Mouse (Mus musculus): ENCODE results near the gene Itch. TPM values are rescaled to one million over a fixed set of nuclear protein-coding genes. Genes with fewer than 3 reads are reported as not detected.
"Not testable (repeated sequence)": the region's sequence is repeated elsewhere in the genome, so short reads cannot be mapped to it uniquely, and the experiment has no call there.

The Itch gene
- polyA plus RNA-seq, 1 experiment from 2014 or later, result 40.3 TPM

DNA sequence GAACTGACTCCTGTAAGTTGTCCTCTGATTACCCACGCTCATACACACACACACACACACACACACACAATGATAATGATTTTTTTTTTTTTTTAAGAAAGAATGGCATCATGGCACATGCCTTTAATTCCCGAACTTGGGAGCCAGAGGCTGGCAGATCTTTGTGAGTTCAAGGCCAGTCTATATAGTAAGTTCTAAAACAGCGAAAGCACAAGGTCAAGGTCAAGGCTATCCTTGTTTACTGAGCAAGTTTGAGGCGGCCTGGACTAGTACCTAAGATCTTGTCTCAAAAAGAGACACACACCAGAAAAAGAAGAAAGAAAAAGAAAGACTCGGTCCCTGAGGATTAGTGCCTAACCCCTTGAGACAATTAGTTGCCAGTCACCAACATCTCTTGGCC, 7.7 kb downstream of the Itch start:
- peaks cover 17% of the 10 kb centered on the region for H3K36me3 ChIP-seq (ENCODE audit: control insufficient read depth, insufficient read depth, low read length)
- H3K27me3 ChIP-seq (replicated peaks; ENCODE audit: control insufficient read depth, insufficient read depth, low read length), result no peaks in the 10 kb centered on the region
- H3K4me3 ChIP-seq (ENCODE audit: low read length), result no peak overlapping the region
- H3K9me3 ChIP-seq (ENCODE audit: control insufficient read depth, low read length), result no peaks in the 10 kb centered on the region
- peaks cover 5% of the 10 kb centered on the region for H3K4me1 ChIP-seq (ENCODE audit: control insufficient read depth, insufficient read depth, low read length)
- H3K27ac ChIP-seq (ENCODE audit: low read length), result no peak overlapping the region
- no peak for ATAC-seq
- 91% methylated on average over 5 of the region's 5 CpGs for WGBS
- no peak overlapping the region for H3K9ac ChIP-seq (ENCODE audit: low read depth, low read length)
- no peak overlapping the region for H3K4me2 ChIP-seq (ENCODE audit: low read depth, low read length)

DNA sequence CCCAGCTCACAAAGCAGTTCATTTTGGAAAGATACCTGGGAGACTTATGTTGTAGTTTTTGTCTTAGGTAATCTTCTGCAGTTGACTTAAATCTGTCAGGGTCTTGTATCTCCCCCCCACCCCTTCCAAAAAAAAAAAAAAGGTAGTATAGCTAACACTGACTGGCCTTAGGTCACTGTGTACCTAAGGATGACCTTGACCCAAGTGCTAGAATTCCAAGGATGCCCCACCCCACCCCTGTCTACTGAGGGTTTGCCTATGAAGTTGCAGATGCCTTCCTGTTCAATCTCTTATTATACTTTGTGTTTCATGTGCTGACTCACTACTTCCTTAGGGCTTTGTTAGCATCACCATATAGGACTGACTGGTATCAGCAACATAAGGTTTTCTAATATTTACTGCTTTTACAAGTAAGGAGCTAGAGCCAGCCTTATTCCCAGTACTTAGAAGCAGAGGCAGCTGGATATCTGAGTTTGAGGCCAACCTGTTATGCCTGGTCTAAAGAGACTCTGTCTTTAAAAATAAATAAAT, 8.8 kb downstream of the Itch start:
- Histone ChIP-seq H3K27ac (ENCODE audit: low read length) (no peak overlapping the region), H3K27me3 (replicated peaks; ENCODE audit: control insufficient read depth, insufficient read depth, low read length) (no peaks in the 10 kb centered on the region), H3K4me1 (ENCODE audit: control insufficient read depth, insufficient read depth, low read length) (no peaks in the 10 kb centered on the region), H3K4me2 (ENCODE audit: low read depth, low read length) (no peak overlapping the region), H3K36me3 (ENCODE audit: control insufficient read depth, insufficient read depth, low read length) (peaks cover 26% of the 10 kb centered on the region), H3K9me3 (ENCODE audit: control insufficient read depth, low read length) (0 out of 2 replicates have a peak, but pooled peaks cover 7% of the 10 kb centered on the region), H3K4me3 (ENCODE audit: low read length) (no peak overlapping the region), H3K9ac (ENCODE audit: low read depth, low read length) (no peak overlapping the region)
- no peak for ATAC-seq

DNA sequence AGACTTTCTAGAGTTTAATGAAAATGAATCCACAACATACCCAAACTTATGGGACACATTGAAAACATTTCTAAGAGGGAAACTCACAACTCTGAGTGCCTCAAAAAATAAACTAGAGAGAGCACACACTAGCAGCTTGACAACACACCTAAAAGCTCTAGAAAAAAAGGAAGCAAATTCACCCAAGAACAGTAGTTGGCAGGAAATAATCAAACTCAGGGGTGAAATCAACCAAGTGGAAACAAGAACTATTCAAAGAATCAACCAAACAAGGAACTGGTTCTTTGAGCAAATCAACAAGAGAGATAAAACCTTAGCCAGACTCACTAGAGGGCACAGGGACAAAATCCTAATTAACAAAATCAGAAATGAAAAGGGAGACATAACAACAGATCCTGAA, 16.0 kb downstream of the Itch start:
- not testable (repeated sequence) for H3K4me2 ChIP-seq (ENCODE audit: low read depth, low read length); H3K27me3 ChIP-seq (replicated peaks; ENCODE audit: control insufficient read depth, insufficient read depth, low read length); H3K4me1 ChIP-seq (ENCODE audit: control insufficient read depth, insufficient read depth, low read length); H3K4me3 ChIP-seq (ENCODE audit: low read length); H3K9ac ChIP-seq (ENCODE audit: low read depth, low read length); H3K27ac ChIP-seq (ENCODE audit: low read length); ATAC-seq; H3K9me3 ChIP-seq (ENCODE audit: control insufficient read depth, low read length)
- peaks cover 20% of the 10 kb centered on the region for H3K36me3 ChIP-seq (ENCODE audit: control insufficient read depth, insufficient read depth, low read length)

DNA sequence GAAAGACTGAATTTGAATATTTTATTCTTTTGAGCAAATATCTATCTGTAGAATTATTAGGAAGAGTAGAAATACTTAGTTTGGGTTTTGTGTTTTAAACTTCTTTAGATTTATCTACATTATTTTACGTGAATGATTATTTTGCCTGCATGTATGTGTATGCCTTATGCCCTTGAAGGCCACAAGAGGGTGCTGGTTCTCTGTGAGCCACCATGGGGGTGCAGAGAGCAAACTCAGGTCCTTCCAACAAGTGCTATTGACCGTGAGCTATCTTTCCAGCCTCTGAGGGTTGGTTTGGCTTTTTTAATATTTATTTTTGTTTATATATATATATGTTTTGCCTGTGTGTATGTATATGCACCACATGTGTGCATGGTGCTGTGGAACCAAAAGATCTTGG, 74.1 kb downstream of the Itch start:
- Histone ChIP-seq H3K27ac (ENCODE audit: low read length) (no peak overlapping the region), H3K9me3 (ENCODE audit: control insufficient read depth, low read length) (no peaks in the 10 kb centered on the region), H3K4me2 (ENCODE audit: low read depth, low read length) (no peak overlapping the region), H3K4me1 (ENCODE audit: control insufficient read depth, insufficient read depth, low read length) (no peaks in the 10 kb centered on the region), H3K27me3 (replicated peaks; ENCODE audit: control insufficient read depth, insufficient read depth, low read length) (no peaks in the 10 kb centered on the region), H3K4me3 (ENCODE audit: low read length) (no peak overlapping the region), H3K9ac (ENCODE audit: low read depth, low read length) (no peak overlapping the region), H3K36me3 (ENCODE audit: control insufficient read depth, insufficient read depth, low read length) (peaks cover 9% of the 10 kb centered on the region)
- WGBS, result 77% methylated on average over 2 of the region's 2 CpGs
- ATAC-seq, result no peak

DNA sequence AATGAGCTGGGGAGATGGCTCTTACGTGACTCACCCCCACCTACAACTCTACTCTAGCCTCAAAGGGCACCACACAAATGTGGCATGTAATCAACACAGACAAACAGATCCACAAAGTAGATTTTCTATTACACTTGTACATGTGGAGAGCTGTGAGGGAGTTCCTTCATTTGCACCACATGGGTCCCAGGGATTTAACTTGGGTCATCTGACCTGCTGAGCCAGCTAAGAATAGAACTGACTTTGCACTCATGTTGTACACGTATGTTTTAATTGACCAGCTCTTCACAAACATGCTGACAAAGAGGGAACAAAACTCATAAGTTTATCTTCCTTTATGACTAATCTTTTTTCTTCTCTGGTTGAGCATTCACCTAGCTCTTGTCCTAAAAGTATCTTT, 89.8 kb downstream of the Itch start:
- 92% methylated on average over 2 of the region's 2 CpGs for WGBS
- H3K27me3 ChIP-seq (replicated peaks; ENCODE audit: control insufficient read depth, insufficient read depth, low read length), result no peaks in the 10 kb centered on the region
- ATAC-seq, result no peak

DNA sequence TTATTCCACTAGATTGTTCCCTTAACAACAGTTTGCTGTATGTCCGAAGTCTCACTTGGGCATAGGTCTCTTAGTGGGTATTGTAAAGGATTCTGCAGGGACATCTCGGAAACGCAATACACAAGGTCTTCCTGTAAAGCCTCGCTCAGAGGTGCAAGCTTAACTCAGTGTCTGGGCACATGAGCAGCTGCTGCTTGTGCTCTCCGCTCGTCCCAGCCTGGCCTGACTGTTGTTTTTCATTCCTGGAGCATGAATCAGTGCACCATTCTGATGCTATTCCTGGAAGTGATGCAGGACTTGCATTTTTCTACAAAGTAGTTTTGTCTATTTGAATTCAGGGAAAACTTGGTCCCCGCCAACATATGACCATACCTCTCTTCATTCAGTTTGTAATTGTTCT, 91.4 kb downstream of the Itch start:
- H3K36me3 ChIP-seq (ENCODE audit: control insufficient read depth, insufficient read depth, low read length), result 0 out of 2 replicates have a peak, but pooled peaks cover 9% of the 10 kb centered on the region
- H3K4me2 ChIP-seq (ENCODE audit: low read depth, low read length), result no peak overlapping the region

More for the DNA sequence above, 89.8 kb downstream of the Itch start:
- Histone ChIP-seq H3K4me3 (ENCODE audit: low read length) (no peak overlapping the region), H3K9ac (ENCODE audit: low read depth, low read length) (no peak overlapping the region), H3K9me3 (ENCODE audit: control insufficient read depth, low read length) (no peaks in the 10 kb centered on the region), H3K27ac (ENCODE audit: low read length) (no peak overlapping the region), H3K36me3 (ENCODE audit: control insufficient read depth, insufficient read depth, low read length) (0 out of 2 replicates have a peak, but pooled peaks cover 9% of the 10 kb centered on the region), H3K4me1 (ENCODE audit: control insufficient read depth, insufficient read depth, low read length) (no peaks in the 10 kb centered on the region), H3K4me2 (ENCODE audit: low read depth, low read length) (no peak overlapping the region)

DNA sequence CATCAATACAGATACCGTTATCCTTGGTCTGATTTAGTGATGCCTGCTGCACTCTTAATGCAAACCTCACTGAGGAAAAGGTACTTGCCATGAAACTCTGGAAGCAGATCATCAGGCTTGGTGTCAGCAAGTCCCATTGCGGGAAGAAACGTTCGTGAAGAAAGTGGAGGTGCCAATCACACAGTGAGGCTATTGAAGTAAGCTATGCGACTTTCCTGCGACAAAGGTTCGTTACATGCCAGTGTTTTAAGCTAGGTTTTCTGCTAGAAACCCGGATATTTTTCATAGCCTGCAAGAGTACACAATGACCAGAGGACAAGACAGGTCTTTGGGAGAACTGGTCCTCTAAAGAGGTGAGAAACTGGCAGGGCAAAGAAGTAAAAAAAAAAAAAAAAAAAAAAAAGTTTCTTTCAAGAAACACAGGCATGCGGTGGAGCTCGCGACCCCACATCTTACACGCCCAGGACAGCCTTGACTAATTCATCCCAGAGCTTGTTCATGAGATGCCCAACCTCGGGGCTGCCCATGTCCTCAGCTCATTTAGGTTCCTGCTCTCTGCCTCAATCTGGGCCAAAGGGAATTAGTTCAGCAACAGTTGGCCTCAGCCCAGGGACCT, 102.5 kb downstream of the Itch start:
- Histone ChIP-seq H3K27me3 (replicated peaks; ENCODE audit: control insufficient read depth, insufficient read depth, low read length) (no peaks in the 10 kb centered on the region), H3K4me2 (ENCODE audit: low read depth, low read length) (peak overlapping the region; percentile 65), H3K9ac (ENCODE audit: low read depth, low read length) (peak overlapping the region; percentile 90), H3K4me3 (ENCODE audit: low read length) (peak overlapping the region; percentile 80), H3K36me3 (ENCODE audit: control insufficient read depth, insufficient read depth, low read length) (no peaks in the 10 kb centered on the region), H3K9me3 (ENCODE audit: control insufficient read depth, low read length) (no peaks in the 10 kb centered on the region), H3K27ac (ENCODE audit: low read length) (peak overlapping the region; percentile 75), H3K4me1 (ENCODE audit: control insufficient read depth, insufficient read depth, low read length) (peaks cover 12% of the 10 kb centered on the region)
- ATAC-seq, result peak; percentile 89
- WGBS, result 4% methylated on average over 13 of the region's 13 CpGs

More for the DNA sequence above, 91.4 kb downstream of the Itch start:
- no peak overlapping the region for H3K4me3 ChIP-seq (ENCODE audit: low read length)
- no peaks in the 10 kb centered on the region for H3K27me3 ChIP-seq (replicated peaks; ENCODE audit: control insufficient read depth, insufficient read depth, low read length)
- 91% methylated on average over 7 of the region's 7 CpGs for WGBS
- no peak overlapping the region for H3K27ac ChIP-seq (ENCODE audit: low read length)
- no peak for ATAC-seq
- no peaks in the 10 kb centered on the region for H3K4me1 ChIP-seq (ENCODE audit: control insufficient read depth, insufficient read depth, low read length)
- H3K9me3 ChIP-seq (ENCODE audit: control insufficient read depth, low read length), result no peaks in the 10 kb centered on the region
- no peak overlapping the region for H3K9ac ChIP-seq (ENCODE audit: low read depth, low read length)

DNA sequence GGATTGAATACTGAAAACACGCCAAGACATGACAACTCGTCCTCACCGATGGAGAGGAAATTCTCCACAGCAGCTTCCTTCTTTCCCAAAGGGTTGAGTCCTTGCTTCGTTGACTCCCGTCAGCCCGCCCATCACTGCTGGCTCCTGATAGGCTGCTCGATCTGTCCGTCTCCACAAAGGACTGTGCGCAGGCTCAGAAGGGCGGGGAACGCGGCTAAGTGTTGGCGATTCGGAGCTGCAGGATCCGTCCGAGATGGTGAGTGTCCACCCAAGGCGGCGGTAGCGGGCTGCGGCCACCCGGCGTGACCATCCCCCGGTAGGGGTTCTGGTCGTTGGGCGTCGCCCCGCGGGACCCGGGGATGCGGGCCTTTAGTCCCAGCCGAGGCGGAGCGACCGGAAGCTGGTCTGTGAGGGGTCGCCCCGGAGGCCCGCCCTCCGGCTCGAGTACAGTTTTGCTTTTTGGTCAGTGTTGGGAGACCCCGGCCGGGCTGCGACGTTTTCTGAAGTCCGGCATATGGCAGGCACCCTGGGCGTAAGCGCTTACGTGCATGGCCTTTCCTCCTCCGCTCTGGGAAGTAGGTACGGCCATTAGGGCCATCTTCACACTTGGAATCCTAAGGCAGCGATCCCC, 103.2 kb downstream of the Itch start, which contains the start of gene Dynlrb1:
TSS of gene Dynlrb1 (plus strand) at position 172 of the 631 bp plus-strand sequence.
- Histone ChIP-seq H3K9me3 (ENCODE audit: control insufficient read depth, low read length) (no peaks in the 10 kb centered on the region), H3K4me2 (ENCODE audit: low read depth, low read length) (peak within 1 kb of the TSS; percentile 84), H3K27me3 (replicated peaks; ENCODE audit: control insufficient read depth, insufficient read depth, low read length) (no peaks in the 10 kb centered on the region), H3K27ac (ENCODE audit: low read length) (peak within 1 kb of the TSS; percentile 84), H3K9ac (ENCODE audit: low read depth, low read length) (peak within 1 kb of the TSS; percentile 90), H3K36me3 (ENCODE audit: control insufficient read depth, insufficient read depth, low read length) (no peaks in the 10 kb centered on the region), H3K4me3 (ENCODE audit: low read length) (peak within 1 kb of the TSS; percentile 80), H3K4me1 (ENCODE audit: control insufficient read depth, insufficient read depth, low read length) (peaks cover 12% of the 10 kb centered on the region)
- WGBS, result under 1% methylated on average over 48 of the region's 50 CpGs
- peak; percentile 100 for ATAC-seq

DNA sequence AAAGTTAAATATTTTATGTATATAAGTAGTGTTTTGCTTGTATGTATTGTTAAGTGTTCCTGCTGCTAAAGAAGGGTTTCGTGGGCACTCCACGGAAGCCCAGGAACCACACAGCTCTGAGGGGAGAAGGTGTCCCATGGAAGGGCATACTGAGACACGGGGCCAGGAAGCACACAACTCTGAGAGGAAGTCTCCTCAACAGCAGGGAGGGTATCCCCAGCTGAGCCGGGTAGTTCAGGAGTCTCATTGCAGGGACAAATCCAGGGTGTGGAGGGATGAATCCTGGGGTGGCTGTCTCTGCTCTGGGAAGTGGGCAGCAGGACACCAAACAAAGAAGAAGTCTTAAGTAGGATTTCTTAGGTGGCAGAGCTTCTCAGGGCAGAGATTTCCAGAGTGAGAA, 104.0 kb downstream of the Itch start:
- no peak for ATAC-seq
- Histone ChIP-seq H3K27ac (ENCODE audit: low read length) (0 out of 2 replicates have a peak overlapping the region, but pooled peaks have one; percentile 8), H3K4me1 (ENCODE audit: control insufficient read depth, insufficient read depth, low read length) (peaks cover 12% of the 10 kb centered on the region), H3K27me3 (replicated peaks; ENCODE audit: control insufficient read depth, insufficient read depth, low read length) (no peaks in the 10 kb centered on the region), H3K4me3 (ENCODE audit: low read length) (peak overlapping the region; percentile 80), H3K9ac (ENCODE audit: low read depth, low read length) (peak overlapping the region; percentile 90), H3K36me3 (ENCODE audit: control insufficient read depth, insufficient read depth, low read length) (no peaks in the 10 kb centered on the region), H3K4me2 (ENCODE audit: low read depth, low read length) (peak overlapping the region; percentile 84), H3K9me3 (ENCODE audit: control insufficient read depth, low read length) (no peaks in the 10 kb centered on the region)
- WGBS, result 12% methylated on average over 4 of the region's 4 CpGs

Measured in intestine, embryonic 16.5 days (tissue).